Mouse (Mus musculus) thymus, adult 2 months (tissue): ENCODE measurements around the gene Gcgr. TPM values are rescaled to one million over a fixed set of nuclear protein-coding genes. Genes with fewer than 3 reads are reported as not detected.
"Not testable (repeated sequence)": the region's sequence is repeated elsewhere in the genome, so short reads cannot be mapped to it uniquely, and the experiment has no call there.

Source experiments
- DNase-seq: peaks from one replicate; pipeline ENCODE4 v3.0.0; 2021
- H3K27ac ChIP-seq: fragments of 200-500 bp; 2 replicates; pipeline ENCODE4 v1.5.1; 2012; ENCODE audit warnings: low read length, control low read depth; ENCODE audit not compliant: control insufficient read depth, insufficient read depth
- H3K27me3 ChIP-seq: fragments of 200-500 bp; 2 replicates; pipeline ENCODE4 v1.6.1; 2012; ENCODE audit warnings: mild to moderate bottlenecking, low read length, moderate library complexity, mixed read lengths; ENCODE audit not compliant: control insufficient read depth, insufficient read depth
- H3K36me3 ChIP-seq: fragments of 200-500 bp; 2 replicates; pipeline ENCODE4 v1.6.1; 2012; ENCODE audit warnings: mild to moderate bottlenecking, low read length, moderate library complexity; ENCODE audit not compliant: control insufficient read depth, insufficient read depth
- H3K4me1 ChIP-seq: fragments of 200-500 bp; replicated peaks from 2 replicates; pipeline ENCODE4 v1.6.1; 2012; ENCODE audit warnings: low read length; ENCODE audit not compliant: control insufficient read depth, insufficient read depth
- H3K4me3 ChIP-seq: fragments of 200-500 bp; 2 replicates; pipeline ENCODE4 v1.5.1; 2012; ENCODE audit warnings: mild to moderate bottlenecking, low read length, control low read depth, moderate library complexity; ENCODE audit not compliant: control insufficient read depth, insufficient read depth
- CTCF ChIP-seq: fragments of 200-500 bp; IDR thresholded peaks from 2 replicates; pipeline ENCODE4 v1.5.1; 2012; ENCODE audit warnings: mild to moderate bottlenecking, control low read depth, low read length, moderate library complexity, borderline replicate concordance; ENCODE audit not compliant: control insufficient read depth, poor library complexity, insufficient read depth; ENCODE audit errors: extremely low read depth
- POLR2A ChIP-seq: fragments of 200-500 bp; IDR thresholded peaks from 2 replicates; pipeline ENCODE4 v1.6.1; 2012; ENCODE audit warnings: mild to moderate bottlenecking, low read length, control low read depth, moderate library complexity; ENCODE audit not compliant: control insufficient read depth, poor library complexity, insufficient read depth; ENCODE audit errors: extremely low read depth
- WGBS: fragments of 180-500 bp; shearing (Covaris S2); methylation state at CpG from one replicate; pipeline ENCODE4 v1.1.7; 2018; 5-methylcytosine and 5-hydroxymethylcytosine counted together
- polyA plus RNA-seq: library from polyadenylated mRNA; depleted of rRNA; stranded (reverse); fragments of >200 nt; gene quantifications from 2 replicates; pipeline ENCODE4 v1.2.3, GENCODE M21; 2012; rRNA removed

Gcgr gene
- polyA plus RNA-seq, 1 experiment: 1.0 TPM

- TF ChIP-seq POLR2A (no peak), CTCF (no peak)
- peaks cover 23% of the 10 kb centered on the region for H3K4me1 ChIP-seq
- H3K4me3 ChIP-seq: peak overlapping the region; percentile 97
- no peaks in the 10 kb centered on the region for H3K27me3 ChIP-seq
- WGBS: 49% methylated on average over 7 of the region's 7 CpGs
- DNase-seq: peak; percentile 26
- peaks cover 19% of the 10 kb centered on the region for H3K36me3 ChIP-seq
- H3K27ac ChIP-seq: peak overlapping the region; percentile 51
These were observed 49.7 kb downstream of the Gcgr start for GRCm38 (mm10) chr11:120580190-120580589.

GRCm38 (mm10) chr11:120580871-120581331, 50.4 kb downstream of the Gcgr start:
- Histone ChIP-seq H3K27ac (peak overlapping the region; percentile 51), H3K27me3 (no peaks in the 10 kb centered on the region), H3K4me1 (peaks cover 23% of the 10 kb centered on the region), H3K4me3 (peak overlapping the region; percentile 97), H3K36me3 (peaks cover 19% of the 10 kb centered on the region)
- peak; percentile 47 for DNase-seq
- 1% methylated on average over 44 of the region's 44 CpGs for WGBS
- TF ChIP-seq CTCF: no peak

GRCm38 (mm10) chr11:120581490-120582267, 51.2 kb downstream of the Gcgr start, which contains the start of gene Arhgdia:
TSS of gene Arhgdia (minus strand) at chr11:120581624.
- Histone ChIP-seq H3K4me1 (peaks cover 23% of the 10 kb centered on the region), H3K36me3 (peaks cover 22% of the 10 kb centered on the region), H3K27ac (peak within 1 kb of the TSS; percentile 51), H3K4me3 (peak within 1 kb of the TSS; percentile 97), H3K27me3 (no peaks in the 10 kb centered on the region)
- WGBS: 2% methylated on average over 75 of the region's 75 CpGs
- DNase-seq: peak; percentile 87
- TF ChIP-seq POLR2A: peak; percentile 97
- peak; percentile 72; the same call in 1 of the 2 replicates for TF ChIP-seq CTCF

GRCm38 (mm10) chr11:120582268-120582981, 51.9 kb downstream of the Gcgr start:
- TF ChIP-seq CTCF (no peak), POLR2A (no peak)
- H3K36me3 ChIP-seq: peaks cover 29% of the 10 kb centered on the region

GRCm38 (mm10) chr11:120582982-120583293, 52.4 kb downstream of the Gcgr start:
- H3K27me3 ChIP-seq, DNase-seq, H3K27ac ChIP-seq, H3K4me3 ChIP-seq: not testable (repeated sequence)
- peaks cover 23% of the 10 kb centered on the region for H3K4me1 ChIP-seq
- WGBS: 94% methylated on average over 2 of the region's 2 CpGs
- peaks cover 29% of the 10 kb centered on the region for H3K36me3 ChIP-seq

More at GRCm38 (mm10) chr11:120582268-120582981, 51.9 kb downstream of the Gcgr start:
- DNase-seq: peak; percentile 68
- Histone ChIP-seq H3K4me3 (peak overlapping the region; percentile 97), H3K27me3 (no peaks in the 10 kb centered on the region), H3K4me1 (peaks cover 23% of the 10 kb centered on the region), H3K27ac (peak overlapping the region; percentile 27)
- WGBS: 57% methylated on average over 8 of the region's 8 CpGs

- no peak overlapping the region for H3K27ac ChIP-seq
- H3K27me3 ChIP-seq: no peaks in the 10 kb centered on the region
- no peak overlapping the region for H3K4me3 ChIP-seq
- no peak for DNase-seq
- peaks cover 29% of the 10 kb centered on the region for H3K36me3 ChIP-seq
- WGBS: 94% methylated on average over 1 of the region's 1 CpGs
- H3K4me1 ChIP-seq: peaks cover 23% of the 10 kb centered on the region
- no peak for TF ChIP-seq CTCF
These were observed 53.4 kb downstream of the Gcgr start for GRCm38 (mm10) chr11:120583937-120584336.

GRCm38 (mm10) chr11:120588531-120588930, 58.0 kb downstream of the Gcgr start:
- 87% methylated on average over 6 of the region's 6 CpGs for WGBS
- TF ChIP-seq POLR2A (no peak), CTCF (no peak)
- H3K27ac ChIP-seq: no peak overlapping the region
- H3K36me3 ChIP-seq: peaks cover 53% of the 10 kb centered on the region
- DNase-seq: no peak
- no peaks in the 10 kb centered on the region for H3K4me1 ChIP-seq
- H3K27me3 ChIP-seq: no peaks in the 10 kb centered on the region
- H3K4me3 ChIP-seq: no peak overlapping the region

Other genes starting within 250 kb of the Gcgr start
- gene Actg1, start 182.2 kb upstream of the Gcgr start, polyA plus RNA-seq: 1,233 and 1,455 TPM in 2 replicates
- gene Fscn2, start 169.2 kb upstream of the Gcgr start, polyA plus RNA-seq: 0.19 and 0.37 TPM in 2 replicates
- gene Faap100, start 151.9 kb upstream of the Gcgr start, polyA plus RNA-seq: 59.7 and 64.4 TPM in 2 replicates
- 71.4 and 86.4 TPM in 2 replicates for gene Nploc4, start 93.0 kb upstream of the Gcgr start, polyA plus RNA-seq
- gene Tspan10, start 88.1 kb upstream of the Gcgr start, polyA plus RNA-seq: 16.8 and 24.0 TPM in 2 replicates
- gene Pde6g, start 77.2 kb upstream of the Gcgr start, polyA plus RNA-seq: 0.55 and 0.64 TPM in 2 replicates
- 15.5 and 17.3 TPM in 2 replicates for gene Oxld1, start 72.6 kb upstream of the Gcgr start, polyA plus RNA-seq
- 25.6 and 30.1 TPM in 2 replicates for gene Ccdc137, start 72.6 kb upstream of the Gcgr start, polyA plus RNA-seq
- gene Arl16, start 63.1 kb upstream of the Gcgr start, polyA plus RNA-seq: 25.9 and 28.4 TPM in 2 replicates
- 89.6 and 92.3 TPM in 2 replicates for gene Mrpl12, start 46.1 kb upstream of the Gcgr start, polyA plus RNA-seq
- 102 and 103 TPM in 2 replicates for gene Slc25a10, start 38.9 kb upstream of the Gcgr start, polyA plus RNA-seq
- gene Mcrip1, start 19.0 kb downstream of the Gcgr start, polyA plus RNA-seq: 167 and 191 TPM in 2 replicates
- gene Ppp1r27, start 20.4 kb downstream of the Gcgr start, polyA plus RNA-seq: 5.0 and 6.4 TPM in 2 replicates
- 125 and 139 TPM in 2 replicates for gene P4hb, start 42.6 kb downstream of the Gcgr start, polyA plus RNA-seq
- gene Arhgdia, start 50.9 kb downstream of the Gcgr start, polyA plus RNA-seq: 1,184 and 1,219 TPM in 2 replicates
- 60.9 and 74.6 TPM in 2 replicates for gene Alyref, start 67.7 kb downstream of the Gcgr start, polyA plus RNA-seq
- gene Anapc11, start 67.7 kb downstream of the Gcgr start, polyA plus RNA-seq: 127 and 140 TPM in 2 replicates
- 2.2 and 2.8 TPM in 2 replicates for gene Npb, start 77.8 kb downstream of the Gcgr start, polyA plus RNA-seq
- 247 and 260 TPM in 2 replicates for gene Pcyt2, start 87.2 kb downstream of the Gcgr start, polyA plus RNA-seq
- gene Sirt7, start 94.5 kb downstream of the Gcgr start, polyA plus RNA-seq: 169 and 184 TPM in 2 replicates
- 33.6 and 35.5 TPM in 2 replicates for gene Mafg, start 102.9 kb downstream of the Gcgr start, polyA plus RNA-seq
- gene Pycr1, start 113.1 kb downstream of the Gcgr start, polyA plus RNA-seq: 2.8 and 3.4 TPM in 2 replicates
- 1.2 and 3.2 TPM in 2 replicates for gene Myadml2, start 117.5 kb downstream of the Gcgr start, polyA plus RNA-seq
- gene Notum, start 130.5 kb downstream of the Gcgr start, polyA plus RNA-seq: 0.24 and 0.89 TPM in 2 replicates
- 170 and 183 TPM in 2 replicates for gene Aspscr1, start 142.3 kb downstream of the Gcgr start, polyA plus RNA-seq
- 103 and 112 TPM in 2 replicates for gene Cenpx, start 183.0 kb downstream of the Gcgr start, polyA plus RNA-seq
- 69.2 and 77.3 TPM in 2 replicates for gene Lrrc45, start 183.2 kb downstream of the Gcgr start, polyA plus RNA-seq
- 22.8 and 26.3 TPM in 2 replicates for gene Rac3, start 190.8 kb downstream of the Gcgr start, polyA plus RNA-seq
- 78.4 and 126 TPM in 2 replicates for gene Dcxr, start 196.6 kb downstream of the Gcgr start, polyA plus RNA-seq
- gene Cbr2, start 201.4 kb downstream of the Gcgr start, polyA plus RNA-seq: 426 and 617 TPM in 2 replicates
- gene Hmga1b, start 232.1 kb downstream of the Gcgr start, polyA plus RNA-seq: 3.3 and 4.5 TPM in 2 replicates